Mouse (Mus musculus) Patski (cell line): ENCODE data around the gene Tecpr1. TPM values are rescaled to one million over a fixed set of nuclear protein-coding genes. Genes with fewer than 3 reads are reported as not detected.

Source experiments
- ATAC-seq: fragments of 100-300 bp; one replicate; pipeline ENCODE4 v1.8.0; 2021
- CTCF ChIA-PET: fragments of 350-600 bp; sonication (Branson Sonifier 250); formaldehyde crosslinking; loops from one replicate; lab custom pipeline; 2022; ENCODE audit warnings: inconsistent platforms; lab: Charles Lee
- POLR2A ChIA-PET: fragments of 350-600 bp; sonication (Branson Sonifier 250); formaldehyde crosslinking; loops from one replicate; lab custom pipeline; 2022; ENCODE audit warnings: antibody characterized with exemption, inconsistent platforms; lab: Charles Lee
- DNase-seq: peaks from one replicate; pipeline ENCODE4 v3.0.0-alpha.2; 2011; ENCODE audit warnings: low read depth, low spot score
- H3K27me3 ChIP-seq: fragments of 371-371 bp; one replicate; pipeline ENCODE4 v1.5.1; 2021
- CTCF ChIP-seq: fragments of 100-300 bp; IDR thresholded peaks from one replicate; pipeline ENCODE4 v1.5.1; 2021
- in situ Hi-C: fragments of 300-500 bp; cut with MboI; formaldehyde crosslinking; loops from 3 replicates; pipeline ENCODE4 v1.11.1; 2018; ENCODE audit warnings: low pct_unique_long_range_greater_than_20kb, mixed read lengths
- polyA plus RNA-seq: library from polyadenylated mRNA; unstranded; gene quantifications from one replicate; pipeline ENCODE4 v1.2.3, GENCODE M21; 2021

The Tecpr1 gene
- polyA plus RNA-seq, 1 experiment from 2014 or later, result 32.8 TPM

- POLR2A ChIA-PET, result no interaction called here
- ATAC-seq, result no peak
- no peaks in the 10 kb centered on the region for H3K27me3 ChIP-seq
- no peak for DNase-seq
- in situ Hi-C loops, result no loop called here
- CTCF ChIA-PET, result no interaction called here
- TF ChIP-seq CTCF, result no peak
Observed at GRCm38 (mm10) chr5:144194416-144194815, 29.0 kb downstream of the Tecpr1 start.

GRCm38 (mm10) chr5:144192673-144193072 is 30.7 kb downstream of the Tecpr1 start:
- CTCF ChIA-PET, result no interaction called here
- in situ Hi-C loops, result no loop called here
- H3K27me3 ChIP-seq, result no peaks in the 10 kb centered on the region
- TF ChIP-seq CTCF, result no peak
- no peak for DNase-seq
- POLR2A ChIA-PET, result interaction anchor here (1.4 kb wide), 1 partner anchor 23 kb away, joined by 3 read pairs; no protein-coding TSS in a partner anchor
- no peak for ATAC-seq

- in situ Hi-C loops, result no loop called here
- ChIA-PET POLR2A (interaction anchor here (0.5 kb wide), 1 partner anchor 83 kb away, joined by 3 read pairs; no protein-coding TSS in a partner anchor), CTCF (interaction anchor here (0.8 to 1.4 kb wide), 2 partner anchors 8 to 17 kb away, joined by 3 to 4 read pairs; no protein-coding TSS in a partner anchor)
- DNase-seq (no peak), ATAC-seq (no peak)
- H3K27me3 ChIP-seq, result no peaks in the 10 kb centered on the region
- TF ChIP-seq CTCF, result no peak
Observed at GRCm38 (mm10) chr5:144191026-144191425, 32.4 kb downstream of the Tecpr1 start.

- DNase-seq, result no peak
- in situ Hi-C loops, result no loop called here
- ChIA-PET CTCF (no interaction called here), POLR2A (no interaction called here)
- no peak for ATAC-seq
- H3K27me3 ChIP-seq, result no peaks in the 10 kb centered on the region
- TF ChIP-seq CTCF, result no peak
Observed at GRCm38 (mm10) chr5:144189950-144190583, 33.3 kb downstream of the Tecpr1 start, which contains the start of gene Bhlha15. Gene Bhlha15, plus strand, starts transcription at chr5:144190286.

GRCm38 (mm10) chr5:144189327-144189726 is 34.1 kb downstream of the Tecpr1 start:
- H3K27me3 ChIP-seq, result no peaks in the 10 kb centered on the region
- ATAC-seq (no peak), DNase-seq (no peak)
- ChIA-PET CTCF (no interaction called here), POLR2A (no interaction called here)
- TF ChIP-seq CTCF, result no peak
- in situ Hi-C loops, result no loop called here

- DNase-seq, result no peak
- no peak for ATAC-seq
- POLR2A ChIA-PET, result no interaction called here
- in situ Hi-C loops, result no loop called here
- CTCF ChIA-PET, result no interaction called here
- no peaks in the 10 kb centered on the region for H3K27me3 ChIP-seq
- TF ChIP-seq CTCF, result no peak
Observed at GRCm38 (mm10) chr5:144188422-144188821, 35.0 kb downstream of the Tecpr1 start.

- in situ Hi-C loops, result no loop called here
- DNase-seq (no peak), ATAC-seq (no peak)
- no peak for TF ChIP-seq CTCF
- no peaks in the 10 kb centered on the region for H3K27me3 ChIP-seq
- CTCF ChIA-PET, result no interaction called here
- POLR2A ChIA-PET, result no interaction called here
Observed at GRCm38 (mm10) chr5:144184350-144185045, 38.9 kb downstream of the Tecpr1 start.

- ATAC-seq, result peak; percentile 55
- DNase-seq, result peak; percentile 58
- CTCF ChIA-PET, result no interaction called here
- H3K27me3 ChIP-seq, result no peaks in the 10 kb centered on the region
- TF ChIP-seq CTCF, result no peak
- in situ Hi-C loops, result no loop called here
- POLR2A ChIA-PET, result no interaction called here
Observed at GRCm38 (mm10) chr5:144183647-144184335, 39.6 kb downstream of the Tecpr1 start.

GRCm38 (mm10) chr5:144183248-144183559 is 40.2 kb downstream of the Tecpr1 start:
- ATAC-seq (no peak), DNase-seq (no peak)
- CTCF ChIA-PET, result interaction anchor here (0.7 to 1.0 kb wide), 3 partner anchors 8 to 142 kb away, joined by 3 read pairs; no protein-coding TSS in a partner anchor

GRCm38 (mm10) chr5:144182542-144183247 is 40.7 kb downstream of the Tecpr1 start:
- CTCF ChIA-PET, result interaction anchor here (0.7 to 1.0 kb wide), 3 partner anchors 9 to 142 kb away, joined by 3 read pairs; no protein-coding TSS in a partner anchor
- ATAC-seq (no peak), DNase-seq (no peak)
- H3K27me3 ChIP-seq, result no peaks in the 10 kb centered on the region
- no peak for TF ChIP-seq CTCF
- POLR2A ChIA-PET, result interaction anchor here (0.5 kb wide), 1 partner anchor 19 kb away, joined by 5 read pairs; no protein-coding TSS in a partner anchor
- in situ Hi-C loops, result no loop called here

More at GRCm38 (mm10) chr5:144183248-144183559, 40.2 kb downstream of the Tecpr1 start:
- POLR2A ChIA-PET, result no interaction called here
- in situ Hi-C loops, result no loop called here
- no peaks in the 10 kb centered on the region for H3K27me3 ChIP-seq
- TF ChIP-seq CTCF, result no peak
